Comparison of ENCODE assay signal across 19 mouse cellular contexts in the genomic region with DNA sequence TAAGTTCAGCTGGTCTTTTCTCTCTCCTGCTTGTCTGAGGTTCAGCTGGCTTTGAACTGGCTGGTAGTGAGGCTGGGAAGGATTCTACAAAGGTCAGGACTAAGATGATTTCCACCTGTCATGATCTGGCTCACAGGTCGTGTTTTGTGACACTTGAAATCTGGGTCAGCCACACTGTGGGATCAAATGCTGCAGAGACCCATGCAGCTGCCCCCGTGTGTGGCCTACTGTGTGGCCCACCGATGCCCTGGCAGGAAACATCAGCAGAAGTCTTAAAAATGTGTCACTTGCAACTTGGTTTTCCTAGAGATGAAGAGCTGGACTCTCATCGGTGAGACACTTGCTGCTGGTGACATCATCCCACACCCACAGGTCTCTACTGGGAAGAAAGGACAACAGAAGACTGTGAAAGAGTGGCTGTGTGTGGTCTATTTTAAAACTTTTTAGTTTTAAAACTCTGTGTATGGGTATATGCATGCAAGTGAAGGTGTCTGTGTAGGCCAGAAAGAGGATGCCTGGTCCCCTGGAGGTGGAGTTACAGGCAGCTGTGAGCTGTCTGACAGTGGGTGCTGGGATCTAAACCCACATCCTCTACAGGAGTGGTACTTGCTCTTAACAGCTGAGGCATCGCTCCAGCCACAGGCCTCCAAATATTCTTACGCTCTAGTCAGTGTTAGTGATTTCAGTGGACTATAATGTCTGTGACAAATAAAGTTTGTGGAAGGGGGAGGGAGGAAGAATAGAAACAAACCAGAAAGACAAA.
DNase-seq lines count a peak whose midpoint lies in the region; ATAC-seq and TF ChIP-seq lines count a peak whose summit lies in the region.
"Had no signal": no experiment of that assay in that cellular context is flagged by ENCODE, and none has a peak within 500 bp of the region (broad histone marks: within the 10 kb centered on the region; RNA-seq: fewer than 3 reads in every experiment).

No protein-coding gene starts in this region.

- H3K9me3 ChIP-seq in forebrain, embryonic 12.5 days, result no peaks in the 10 kb centered on the region
- H3K9me3 ChIP-seq: embryonic facial prominence, embryonic 10.5 days; heart, embryonic 10.5 days; heart, embryonic 15.5 days; hindbrain, embryonic 10.5 days; intestine, embryonic 15.5 days had no signal

- H3K4me2 ChIP-seq in forebrain, embryonic 12.5 days, result no peak overlapping the region
- peak overlapping the region; percentile 27 for H3K4me2 ChIP-seq in myocyte (ENCODE audit: low read depth)
- H3K4me2 ChIP-seq: heart, embryonic 15.5 days; hindbrain, embryonic 14.5 days; intestine, embryonic 15.5 days had no signal

- H3K79me3 ChIP-seq in C2C12 (ENCODE audit: low read depth), result no peaks in the 10 kb centered on the region

- 52% methylated on average over 6 of the region's 6 CpGs for WGBS in forebrain, embryonic 12.5 days

- no peak for TF ChIP-seq POLR2A in myocyte (IDR thresholded peaks at IDR 0.05; ENCODE audit: insufficient read length, low read depth)

- no peaks in the 10 kb centered on the region for H3K79me2 ChIP-seq in C2C12 (ENCODE audit: control insufficient read depth, insufficient read depth)
- H3K79me2 ChIP-seq in myocyte (ENCODE audit: control insufficient read depth, insufficient read depth), result no peaks in the 10 kb centered on the region

- TF ChIP-seq CTCF in C2C12 (IDR thresholded peaks at IDR 0.05; ENCODE audit: control insufficient read depth, insufficient read depth, insufficient read length), result no peak

- DNase-seq in frontal cortex, postnatal 14 days (ENCODE audit: low spot score in 2 of 2), result no peak
- DNase-seq in layer of hippocampus, adult 18-20 months (ENCODE audit: low spot score in 2 of 2), result no peak
- no peak for DNase-seq in urinary bladder, postnatal 4 days (ENCODE audit: low spot score in 2 of 2)
- DNase-seq: adrenal gland, postnatal 14 days; cerebellum, adult 2 months; cerebellum, postnatal 10 days; gastrocnemius, postnatal 10 days; heart, adult 18-20 months; kidney, adult 18-20 months had no signal

- no peak overlapping the region for H3K9ac ChIP-seq in forebrain, embryonic 12.5 days
- H3K9ac ChIP-seq: heart, embryonic 15.5 days; hindbrain, embryonic 14.5 days; intestine, embryonic 15.5 days had no signal

- H3K27me3 ChIP-seq in C2C12 (ENCODE audit: control insufficient read depth, insufficient read depth, insufficient read length), result no peaks in the 10 kb centered on the region
- H3K27me3 ChIP-seq in forebrain, embryonic 12.5 days, result no peaks in the 10 kb centered on the region
- no peaks in the 10 kb centered on the region for H3K27me3 ChIP-seq in myocyte (ENCODE audit: control insufficient read depth, insufficient read depth, insufficient read length)
- H3K27me3 ChIP-seq: heart, embryonic 15.5 days; intestine, embryonic 15.5 days had no signal

- H3ac ChIP-seq in C2C12 (ENCODE audit: control insufficient read depth, insufficient read length, low read depth) (no peak overlapping the region), myocyte (ENCODE audit: control insufficient read depth, insufficient read length) (no peak overlapping the region)

- peak overlapping the region; percentile 19; the same call in 1 of the 2 replicates for H3K27ac ChIP-seq in forebrain, embryonic 12.5 days
- H3K27ac ChIP-seq: embryonic facial prominence, embryonic 10.5 days; heart, embryonic 10.5 days; heart, embryonic 15.5 days; hindbrain, embryonic 10.5 days; hindbrain, embryonic 14.5 days; intestine, embryonic 15.5 days had no signal

- H3K4me1 ChIP-seq in forebrain, embryonic 12.5 days, result peaks cover 14% of the 10 kb centered on the region; the same call in 1 of the 2 replicates
- H3K4me1 ChIP-seq: embryonic facial prominence, embryonic 10.5 days; heart, embryonic 15.5 days; intestine, embryonic 15.5 days had no signal

- H3K4me3 ChIP-seq in C2C12 (ENCODE audit: insufficient read depth, poor library complexity, severe bottlenecking), result no peak overlapping the region
- H3K4me3 ChIP-seq in forebrain, embryonic 12.5 days (replicated peaks), result no peak overlapping the region
- no peak overlapping the region for H3K4me3 ChIP-seq in myocyte
- H3K4me3 ChIP-seq: embryonic facial prominence, embryonic 10.5 days; heart, embryonic 10.5 days; heart, embryonic 15.5 days; hindbrain, embryonic 10.5 days; intestine, embryonic 15.5 days had no signal

- H3K36me3 ChIP-seq in C2C12 (ENCODE audit: control insufficient read depth, insufficient read depth) (no peaks in the 10 kb centered on the region), myocyte (ENCODE audit: control insufficient read depth, insufficient read depth) (no peaks in the 10 kb centered on the region)
- no peaks in the 10 kb centered on the region for H3K36me3 ChIP-seq in forebrain, embryonic 12.5 days (replicated peaks)
- H3K36me3 ChIP-seq: embryonic facial prominence, embryonic 10.5 days; heart, embryonic 10.5 days; heart, embryonic 15.5 days; hindbrain, embryonic 10.5 days; intestine, embryonic 15.5 days had no signal

- peak; percentile 77 for ATAC-seq in frontal cortex, adult (ENCODE audit: low TSS enrichment)
- ATAC-seq in forebrain, embryonic 12.5 days (ENCODE audit: low FRiP score), result peak; percentile 75
- ATAC-seq: intestine, embryonic 15.5 days had no signal

TF ChIP-seq in C2C12, 6 proteins besides CTCF, POLR2A, EP300 and RAD21:
- TF ChIP-seq MYOD1 (IDR thresholded peaks at IDR 0.05; ENCODE audit: control insufficient read depth, insufficient read length, low read depth), result peak; percentile 69
- no peak for TF ChIP-seq FOSL1 (IDR thresholded peaks at IDR 0.05; ENCODE audit: insufficient read depth, low read length, poor library complexity, severe bottlenecking)
TF ChIP-seq in C2C12: peak in this region for 1.

TF ChIP-seq in myocyte, 11 proteins besides CTCF, POLR2A, EP300 and RAD21:
- peak in 2 of 3 experiments; percentile 35 to 66 for TF ChIP-seq MYOD1 (IDR thresholded peaks at IDR 0.05; ENCODE audit: control insufficient read depth in 1 of 3, insufficient read length in 2 of 3, low read depth in 2 of 3)
- 0 out of 2 replicates have a peak, but pooled peaks have one; percentile 38 for TF ChIP-seq CEBPB (IDR thresholded peaks at IDR 0.05; ENCODE audit: insufficient read depth, poor library complexity, severe bottlenecking)
- TF ChIP-seq POLR2AphosphoS2 (IDR thresholded peaks at IDR 0.05; ENCODE audit: insufficient read length, low read depth), result no peak
